Mouse (Mus musculus): ENCODE measurements around the gene Tpcn1. TPM values are rescaled to one million over a fixed set of nuclear protein-coding genes. Genes with fewer than 3 reads are reported as not detected.

The Tpcn1 gene
- polyA plus RNA-seq, 1 experiment, result 121 TPM

GRCm38 (mm10) chr5:120562956-120563913, 25.2 kb downstream of the Tpcn1 start:
- Histone ChIP-seq H3K4me1 (ENCODE audit: control insufficient read depth, insufficient read depth, low read length) (peaks cover 44% of the 10 kb centered on the region), H3K27ac (ENCODE audit: insufficient read depth, low read depth, low read length) (peak overlapping the region; percentile 54), H3K4me3 (ENCODE audit: insufficient read depth, low read length) (no peak overlapping the region)
- TF ChIP-seq POLR2A (IDR thresholded peaks at IDR 0.05; ENCODE audit: borderline replicate concordance, low read depth, low read length) (no peak), CTCF (IDR thresholded peaks at IDR 0.05; ENCODE audit: low read depth, low read length) (no peak)

DNA sequence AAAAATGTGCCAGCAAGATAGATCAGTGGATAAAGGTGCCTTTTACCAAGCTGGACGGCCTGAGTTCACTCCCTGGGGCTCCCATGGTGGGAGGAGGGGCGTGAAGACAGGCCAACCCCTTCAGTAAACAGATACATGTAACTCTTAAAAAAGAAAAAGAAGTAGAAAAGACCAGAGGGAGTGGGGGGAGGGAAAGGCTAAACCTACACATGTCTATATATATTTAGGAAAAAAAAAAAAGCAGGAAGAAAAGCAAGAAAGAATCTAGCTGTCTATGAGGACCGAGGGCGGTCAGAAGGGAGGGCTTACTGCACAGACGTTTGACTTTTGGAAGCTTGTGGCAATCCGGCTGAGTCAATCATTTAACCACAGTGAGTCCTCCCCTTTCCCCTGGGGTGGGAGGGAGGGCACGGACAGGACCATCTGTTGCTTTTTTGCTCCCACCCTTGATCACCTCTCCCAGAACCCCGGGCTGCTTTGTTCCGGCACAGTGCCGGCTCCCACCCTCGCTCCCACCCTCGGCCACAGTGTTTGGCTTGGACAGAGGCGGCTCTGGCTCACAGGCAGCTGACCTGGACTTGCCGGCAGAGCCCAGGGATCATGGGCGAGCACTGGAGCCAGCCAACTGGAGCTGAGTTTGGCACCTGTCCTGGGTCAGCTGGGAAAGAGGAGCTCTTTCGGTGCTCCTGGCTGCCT, 27.7 kb downstream of the Tpcn1 start:
- Histone ChIP-seq H3K4me1 (ENCODE audit: control insufficient read depth, insufficient read depth, low read length) (peaks cover 37% of the 10 kb centered on the region), H3K27ac (ENCODE audit: insufficient read depth, low read depth, low read length) (peak overlapping the region; percentile 98), H3K4me3 (ENCODE audit: insufficient read depth, low read length) (peak overlapping the region; percentile 91)

GRCm38 (mm10) chr5:120560129-120560615, 28.3 kb downstream of the Tpcn1 start:
- peak overlapping the region; percentile 98 for H3K27ac ChIP-seq (ENCODE audit: insufficient read depth, low read depth, low read length)
- peaks cover 35% of the 10 kb centered on the region for H3K4me1 ChIP-seq (ENCODE audit: control insufficient read depth, insufficient read depth, low read length)
- no peak for TF ChIP-seq POLR2A (IDR thresholded peaks at IDR 0.05; ENCODE audit: borderline replicate concordance, low read depth, low read length)
- no peak for TF ChIP-seq CTCF (IDR thresholded peaks at IDR 0.05; ENCODE audit: low read depth, low read length)
- peak overlapping the region; percentile 91 for H3K4me3 ChIP-seq (ENCODE audit: insufficient read depth, low read length)

More for the DNA sequence above, 27.7 kb downstream of the Tpcn1 start:
- TF ChIP-seq POLR2A (IDR thresholded peaks at IDR 0.05; ENCODE audit: borderline replicate concordance, low read depth, low read length) (no peak), CTCF (IDR thresholded peaks at IDR 0.05; ENCODE audit: low read depth, low read length) (no peak)

DNA sequence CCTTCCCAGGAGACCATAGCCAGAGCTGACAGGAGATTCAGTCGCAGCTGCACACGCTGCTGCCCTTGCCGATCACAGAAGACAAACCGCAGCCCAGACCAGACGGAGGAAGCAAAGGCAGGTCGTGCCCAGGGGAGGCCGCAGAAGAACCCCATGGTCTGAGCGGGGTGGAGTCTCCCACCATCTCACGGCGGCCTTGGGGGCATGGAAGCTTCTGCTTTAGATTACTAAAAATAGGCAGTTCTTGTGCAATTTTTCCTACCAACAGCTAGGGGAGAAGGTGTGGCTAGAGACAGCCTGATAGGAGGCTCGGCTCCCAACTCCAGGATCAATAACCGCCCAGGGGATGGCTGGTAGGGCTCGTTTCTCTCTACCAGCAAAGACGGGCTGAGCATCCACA, 29.7 kb downstream of the Tpcn1 start:
- peak overlapping the region; percentile 98 for H3K27ac ChIP-seq (ENCODE audit: insufficient read depth, low read depth, low read length)
- peaks cover 30% of the 10 kb centered on the region for H3K4me1 ChIP-seq (ENCODE audit: control insufficient read depth, insufficient read depth, low read length)
- H3K4me3 ChIP-seq (ENCODE audit: insufficient read depth, low read length), result peak overlapping the region; percentile 91
- TF ChIP-seq CTCF (IDR thresholded peaks at IDR 0.05; ENCODE audit: low read depth, low read length), result no peak
- no peak for TF ChIP-seq POLR2A (IDR thresholded peaks at IDR 0.05; ENCODE audit: borderline replicate concordance, low read depth, low read length)

DNA sequence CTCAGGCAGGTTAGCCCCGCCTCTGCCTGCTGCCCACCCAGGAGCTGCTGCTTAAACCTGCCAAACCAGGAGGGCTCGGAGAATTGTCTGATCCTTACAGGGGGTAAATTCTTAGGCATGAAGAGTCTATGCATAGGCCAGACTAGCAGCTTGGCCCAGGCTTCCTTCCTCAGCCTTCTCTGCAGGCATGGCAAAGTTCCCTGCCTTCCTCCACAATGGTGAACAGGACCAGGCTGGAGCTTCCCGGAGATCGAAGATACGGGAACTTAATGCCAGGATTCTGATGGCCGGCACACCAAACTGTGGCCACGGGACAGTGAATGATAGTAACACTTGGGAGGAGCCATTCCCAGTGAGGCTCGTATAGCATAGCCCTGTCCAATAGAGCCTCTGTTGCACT, 30.4 kb downstream of the Tpcn1 start:
- peak overlapping the region; percentile 91 for H3K4me3 ChIP-seq (ENCODE audit: insufficient read depth, low read length)
- TF ChIP-seq POLR2A (IDR thresholded peaks at IDR 0.05; ENCODE audit: borderline replicate concordance, low read depth, low read length) (no peak), CTCF (IDR thresholded peaks at IDR 0.05; ENCODE audit: low read depth, low read length) (no peak)
- peaks cover 23% of the 10 kb centered on the region for H3K4me1 ChIP-seq (ENCODE audit: control insufficient read depth, insufficient read depth, low read length)
- peak overlapping the region; percentile 98 for H3K27ac ChIP-seq (ENCODE audit: insufficient read depth, low read depth, low read length)

- Histone ChIP-seq H3K27ac (ENCODE audit: insufficient read depth, low read depth, low read length) (no peak overlapping the region), H3K4me1 (ENCODE audit: control insufficient read depth, insufficient read depth, low read length) (peaks cover 10% of the 10 kb centered on the region), H3K4me3 (ENCODE audit: insufficient read depth, low read length) (no peak overlapping the region)
- TF ChIP-seq CTCF (IDR thresholded peaks at IDR 0.05; ENCODE audit: low read depth, low read length) (no peak), POLR2A (IDR thresholded peaks at IDR 0.05; ENCODE audit: borderline replicate concordance, low read depth, low read length) (no peak)
These were observed 32.6 kb downstream of the Tpcn1 start for GRCm38 (mm10) chr5:120555871-120556270.

GRCm38 (mm10) chr5:120550673-120551072, 37.8 kb downstream of the Tpcn1 start:
- Histone ChIP-seq H3K4me1 (ENCODE audit: control insufficient read depth, insufficient read depth, low read length) (no peaks in the 10 kb centered on the region), H3K4me3 (ENCODE audit: insufficient read depth, low read length) (no peak overlapping the region), H3K27ac (ENCODE audit: insufficient read depth, low read depth, low read length) (no peak overlapping the region)
- TF ChIP-seq POLR2A (IDR thresholded peaks at IDR 0.05; ENCODE audit: borderline replicate concordance, low read depth, low read length), result no peak
- no peak for TF ChIP-seq CTCF (IDR thresholded peaks at IDR 0.05; ENCODE audit: low read depth, low read length)

GRCm38 (mm10) chr5:120550137-120550536, 38.3 kb downstream of the Tpcn1 start:
- no peak overlapping the region for H3K4me3 ChIP-seq (ENCODE audit: insufficient read depth, low read length)

DNA sequence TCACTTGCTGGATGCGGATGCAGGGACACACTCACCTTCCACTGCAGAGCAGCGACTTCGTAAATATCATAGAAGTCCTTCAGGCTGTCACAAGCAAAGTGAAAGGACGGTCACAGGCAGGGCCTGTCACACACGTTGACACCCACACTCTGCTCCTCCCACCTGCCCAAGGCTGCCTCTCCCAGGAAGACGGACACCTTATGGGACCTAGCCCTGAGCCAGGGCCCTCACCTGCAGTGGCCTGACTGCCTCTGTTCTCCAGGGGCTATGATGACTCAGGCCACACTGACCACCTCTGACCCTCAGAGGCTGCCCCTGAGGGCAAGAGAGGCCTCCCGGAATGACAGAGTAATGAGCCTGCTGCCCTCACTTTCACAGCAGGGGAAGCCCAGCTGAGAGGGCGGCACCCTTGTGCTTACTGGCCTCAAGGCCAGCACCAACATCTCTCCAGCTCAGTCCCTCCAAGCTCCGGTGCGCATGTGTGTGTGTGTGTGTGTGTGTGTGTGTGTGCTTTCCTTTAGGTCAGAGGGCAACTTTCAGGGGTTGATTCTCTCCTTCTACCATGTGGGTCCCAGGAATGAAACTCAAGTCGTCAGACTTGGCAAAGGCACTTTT, 40.1 kb downstream of the Tpcn1 start:
- H3K4me3 ChIP-seq (ENCODE audit: insufficient read depth, low read length), result no peak overlapping the region
- H3K27ac ChIP-seq (ENCODE audit: insufficient read depth, low read depth, low read length), result no peak overlapping the region
- no peaks in the 10 kb centered on the region for H3K4me1 ChIP-seq (ENCODE audit: control insufficient read depth, insufficient read depth, low read length)
- TF ChIP-seq POLR2A (IDR thresholded peaks at IDR 0.05; ENCODE audit: borderline replicate concordance, low read depth, low read length), result no peak
- no peak for TF ChIP-seq CTCF (IDR thresholded peaks at IDR 0.05; ENCODE audit: low read depth, low read length)

More at GRCm38 (mm10) chr5:120550137-120550536, 38.3 kb downstream of the Tpcn1 start:
- no peaks in the 10 kb centered on the region for H3K4me1 ChIP-seq (ENCODE audit: control insufficient read depth, insufficient read depth, low read length)
- H3K27ac ChIP-seq (ENCODE audit: insufficient read depth, low read depth, low read length), result no peak overlapping the region
- TF ChIP-seq CTCF (IDR thresholded peaks at IDR 0.05; ENCODE audit: low read depth, low read length) (no peak), POLR2A (IDR thresholded peaks at IDR 0.05; ENCODE audit: borderline replicate concordance, low read depth, low read length) (no peak)
